Mouse (Mus musculus) cerebellum, adult 2 months (tissue): ENCODE measurements around the gene Nectin1.

ENCODE experiments used
- CTCF ChIP-seq: fragments of 200-500 bp; IDR thresholded peaks from 2 replicates; pipeline ENCODE4 v1.5.1; 2011; ENCODE audit warnings: low read depth, mild to moderate bottlenecking, control low read depth, low read length, moderate library complexity, borderline replicate concordance; ENCODE audit not compliant: insufficient read depth
- POLR2A ChIP-seq: fragments of 200-500 bp; IDR thresholded peaks from 2 replicates; pipeline ENCODE4 v1.6.1; 2011; ENCODE audit warnings: low read length, control low read depth, borderline replicate concordance; ENCODE audit not compliant: insufficient read depth

- TF ChIP-seq CTCF (no peak), POLR2A (no peak)
These were observed 104.1 kb downstream of the Nectin1 start for GRCm38 (mm10) chr9:43847861-43848260.
